Mouse (Mus musculus) T-cell, adult 66 days (primary cell): Measurements from ENCODE around the gene 2310003L06Rik. TPM values are rescaled to one million over a fixed set of nuclear protein-coding genes. Genes with fewer than 3 reads are reported as not detected.

Experiments used
- total RNA-seq, 2 experiments: library from RNA; stranded (reverse); gene quantifications; 3 replicates in 1 of 2; 4 replicates in 1 of 2; pipeline ENCODE4 v1.2.4; 2023

The 2310003L06Rik gene
- not detected for total RNA-seq

DNA sequence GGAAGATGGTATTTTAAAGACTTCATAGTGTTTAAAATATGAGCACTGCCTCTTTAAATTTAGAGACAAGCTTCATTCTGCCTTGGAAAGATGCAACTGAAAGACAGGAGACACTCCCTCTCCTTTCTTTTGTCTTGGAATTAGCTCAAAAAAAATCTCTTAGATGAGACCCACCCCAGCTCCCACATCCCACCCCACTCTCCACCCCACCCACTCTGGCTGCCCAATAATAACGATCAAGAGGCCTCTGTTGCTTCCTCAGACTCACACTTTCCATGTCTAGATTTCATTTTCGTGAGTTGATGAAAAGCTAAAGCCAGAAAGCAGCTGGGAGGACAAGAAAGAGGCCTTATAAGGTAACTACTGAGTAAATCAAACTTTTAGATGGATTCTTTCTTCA, at the start of gene 2310003L06Rik, which contains the start of gene Gm28434:
Gene 2310003L06Rik (plus strand): TSS at position 259 of the 400 bp plus-strand sequence.
Gene Gm28434 (plus strand): TSS at position 317 of the 400 bp plus-strand sequence.

DNA sequence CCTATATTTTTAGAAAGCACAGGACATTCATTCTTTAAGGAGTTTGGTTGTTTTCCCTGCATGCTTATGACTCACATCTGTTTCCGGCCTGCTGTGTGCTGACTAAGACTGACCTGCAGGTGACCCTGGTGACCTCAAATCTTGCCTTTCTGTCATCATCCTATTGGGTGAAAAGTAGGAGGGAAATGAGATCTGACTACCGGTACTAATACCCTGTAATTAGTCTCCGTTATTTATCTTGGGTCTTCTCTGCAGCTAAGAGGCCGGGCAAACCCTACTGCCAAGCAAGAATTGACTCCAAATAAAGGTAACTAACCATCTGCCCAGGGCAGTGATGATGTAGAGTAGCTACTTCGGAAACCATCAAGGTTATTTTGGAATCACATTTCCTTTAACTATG, 43.9 kb upstream of the 2310003L06Rik start, which contains the start of gene Csn3:
Gene Csn3 (plus strand): TSS at position 208 of the 400 bp plus-strand sequence.

DNA sequence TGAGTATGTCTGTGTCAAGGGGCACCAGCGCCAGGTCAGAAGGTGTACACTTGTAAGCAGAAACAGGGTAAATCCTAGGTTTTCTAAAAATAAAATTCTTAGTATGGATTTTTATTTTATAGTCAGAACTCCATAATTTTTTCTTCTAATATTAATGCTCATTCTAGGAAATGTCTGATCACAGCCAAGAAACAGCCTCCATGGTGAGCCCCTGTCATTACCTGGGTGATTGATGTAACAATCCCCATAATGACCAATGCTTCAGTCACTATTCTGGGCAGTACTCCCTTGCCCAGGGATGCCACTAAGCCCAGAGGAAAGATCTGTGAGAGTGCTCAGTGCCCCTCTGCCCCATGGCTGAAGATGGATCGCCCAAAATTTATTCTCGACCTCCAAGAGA, 9.9 kb downstream of the 2310003L06Rik start, which contains the start of gene Cabs1:
Gene Cabs1 (plus strand): TSS at position 301 of the 400 bp plus-strand sequence.

DNA sequence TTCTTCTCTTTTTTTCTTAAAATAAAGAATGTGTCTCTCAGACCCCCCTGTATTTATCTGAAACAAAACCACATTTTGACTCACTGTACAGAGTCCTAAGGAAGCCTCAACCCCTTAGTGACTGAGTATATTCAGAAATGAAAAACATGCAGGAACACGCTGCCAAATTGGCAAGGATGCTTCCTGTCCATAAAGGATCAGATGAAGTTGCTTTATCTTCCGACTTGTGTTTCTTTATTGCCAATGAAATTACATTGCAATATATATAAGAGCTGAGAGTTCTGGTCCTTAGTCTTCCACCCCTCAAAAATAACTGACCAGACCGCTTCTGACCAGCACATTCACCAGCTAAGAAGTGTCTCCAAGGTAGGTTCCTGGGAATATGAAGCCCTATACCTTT, 33.0 kb downstream of the 2310003L06Rik start, which contains the start of gene Smr3a:
Gene Smr3a (plus strand): TSS at position 301 of the 400 bp plus-strand sequence.

Other genes with a start within 250 kb of the 2310003L06Rik start
- not detected for gene Csn1s2a, start 194.9 kb upstream of the 2310003L06Rik start, total RNA-seq
- gene Csn1s2b, start 161.4 kb upstream of the 2310003L06Rik start, total RNA-seq, result not detected
- gene Prr27, start 143.8 kb upstream of the 2310003L06Rik start, total RNA-seq, result not detected
- gene Odam, start 84.4 kb upstream of the 2310003L06Rik start, total RNA-seq, result not detected
- not detected for gene Csn3, start 43.9 kb upstream of the 2310003L06Rik start, total RNA-seq
- not detected for gene Gm28434, start 58 bp downstream of the 2310003L06Rik start, total RNA-seq
- not detected for gene Cabs1, start 10.0 kb downstream of the 2310003L06Rik start, total RNA-seq
- not detected for gene Smr3a, start 33.1 kb downstream of the 2310003L06Rik start, total RNA-seq
- gene Smr2, start 117.1 kb downstream of the 2310003L06Rik start, total RNA-seq, result not detected
- gene Gm11116, start 142.1 kb downstream of the 2310003L06Rik start, total RNA-seq, result not detected
- gene Gm11115, start 184.6 kb downstream of the 2310003L06Rik start, total RNA-seq, result not detected